Comparison of ENCODE assay signal across 8 mouse cellular contexts in genomic region chr3:96262979-96263550, GRCm38 (mm10). TPM values are rescaled to one million over a fixed set of nuclear protein-coding genes. Genes with fewer than 3 reads are reported as not detected.
DNase-seq lines count a peak whose midpoint lies in the region; ATAC-seq lines count a peak whose summit lies in the region.

Gene Hist2h4, minus strand, starts transcription at chr3:96263311.

- DNase-seq in adrenal gland, adult (ENCODE audit: inconsistent age in 2 of 2, low spot score in 1 of 2), result peak; percentile 96 to 99
- peak; percentile 91 for DNase-seq in embryo, embryonic 10 days (ENCODE audit: low spot score)
- DNase-seq in gastrocnemius, postnatal 10 days, result peak; percentile 85
- peak; percentile 96 to 99 for DNase-seq in left cerebral cortex, adult 9 months (ENCODE audit: low spot score in 2 of 2)
- peak; percentile 99 for DNase-seq in right cerebral cortex, adult 2 months (ENCODE audit: low spot score in 2 of 2)
- peak; percentile 83 for DNase-seq in urinary bladder, postnatal 10 days (ENCODE audit: low spot score)

- peak; percentile 82 for ATAC-seq in inflammation-experienced regulatory T-cells, adult 6 months

- H3K4me3 ChIP-seq in megakaryocyte, embryonic 14.5 days (replicated peaks), result peak within 1 kb of the TSS; percentile 93

- no peaks in the 10 kb centered on the region for H3K36me3 ChIP-seq in megakaryocyte, embryonic 14.5 days (replicated peaks; ENCODE audit: low read length)

- peaks cover 66% of the 10 kb centered on the region for H3K4me1 ChIP-seq in megakaryocyte, embryonic 14.5 days

- H3K9me3 ChIP-seq in megakaryocyte, embryonic 14.5 days, result peaks cover 4% of the 10 kb centered on the region; the same call in 1 of the 2 replicates

- H3K27me3 ChIP-seq in megakaryocyte, embryonic 14.5 days (replicated peaks), result no peaks in the 10 kb centered on the region

RNA-seq across cellular contexts. Expression of gene Hist2h4, which starts in this region (rescaled TPM):
- 10 to 100 TPM; 40.0 to 46.5 TPM for total RNA-seq in gastrocnemius, postnatal 10 days (2021)
- polyA plus RNA-seq in inflammation-experienced regulatory T-cells, adult 6 months (2017; shearing (Covaris generic)), result 1 to 10 TPM; 1.3 to 7.4 (median 5.9) TPM
- polyA plus RNA-seq in megakaryocyte, embryonic 14.5 days (2012; ENCODE audit: insufficient read depth, low replicate concordance), result 5.6 and 6.1 TPM in 2 replicates

Comparison
In these comparisons a context has a peak if more than half of its experiments do, and no peak if none do; other contexts are left out.
1. Peak in every context shown above with its lines: DNase-seq, ATAC-seq and H3K4me3 ChIP-seq.